Mouse (Mus musculus) C2C12 (cell line): Measurements from ENCODE around the gene Lcp2. TPM values are rescaled to one million over a fixed set of nuclear protein-coding genes. Genes with fewer than 3 reads are reported as not detected.

Source experiments
- H3K27me3 ChIP-seq: one replicate; pipeline ENCODE4 v1.6.1; 2011; ENCODE audit not compliant: control insufficient read depth, insufficient read depth, insufficient read length
- H3K36me3 ChIP-seq: one replicate; pipeline ENCODE4 v1.6.1; 2011; ENCODE audit not compliant: control insufficient read depth, insufficient read depth
- H3K4me3 ChIP-seq: one replicate; pipeline ENCODE4 v1.5.1; 2011; ENCODE audit warnings: mild to moderate bottlenecking, control low read depth; ENCODE audit not compliant: poor library complexity, insufficient read depth, severe bottlenecking
- H3K79me2 ChIP-seq: one replicate; pipeline ENCODE4 v1.6.1; 2011; ENCODE audit not compliant: control insufficient read depth, insufficient read depth
- H3K79me3 ChIP-seq: one replicate; pipeline ENCODE4 v1.6.1; 2011; ENCODE audit warnings: low read depth, control low read depth
- H3ac ChIP-seq: one replicate; pipeline ENCODE3; 2011; ENCODE audit warnings: low read depth; ENCODE audit not compliant: control insufficient read depth, insufficient read length
- CEBPB ChIP-seq: IDR thresholded peaks from one replicate; pipeline ENCODE4 v1.6.1; 2011; ENCODE audit warnings: low read depth, mild to moderate bottlenecking, control low read depth, moderate library complexity
- CTCF ChIP-seq: IDR thresholded peaks from one replicate; pipeline ENCODE4 v1.5.1; 2011; ENCODE audit not compliant: control insufficient read depth, insufficient read depth, insufficient read length
- FOSL1 ChIP-seq: IDR thresholded peaks from one replicate; pipeline ENCODE4 v1.8.0; 2011; ENCODE audit warnings: mild to moderate bottlenecking, low read length; ENCODE audit not compliant: poor library complexity, insufficient read depth, severe bottlenecking
- MAX ChIP-seq: IDR thresholded peaks from one replicate; pipeline ENCODE4 v1.6.1; 2011; ENCODE audit warnings: mild to moderate bottlenecking, control low read depth
- MYOD1 ChIP-seq: IDR thresholded peaks from one replicate; pipeline ENCODE4 v1.6.1; 2011; ENCODE audit warnings: low read depth; ENCODE audit not compliant: control insufficient read depth, insufficient read length
- MYOG ChIP-seq: IDR thresholded peaks from one replicate; pipeline ENCODE4 v1.6.1; 2011; ENCODE audit not compliant: control insufficient read depth, insufficient read length; ENCODE audit errors: extremely low read depth
- USF1 ChIP-seq: IDR thresholded peaks from one replicate; pipeline ENCODE4 v1.6.1; 2011; ENCODE audit warnings: low read depth, mild to moderate bottlenecking, control low read depth, moderate library complexity
- polyA plus RNA-seq: library from polyadenylated mRNA; unstranded; fragments of >200 nt; fragmentation: generic; extraction: Trizol; gene quantifications from one replicate; pipeline ENCODE4 v1.2.1, GENCODE M21; 2012; ENCODE audit warnings: missing spikeins

The Lcp2 gene
- polyA plus RNA-seq, 1 experiment, result not detected

GRCm38 (mm10) chr11:34054031-34054727, 7.5 kb downstream of the Lcp2 start:
- Histone ChIP-seq H3K79me3 (no peaks in the 10 kb centered on the region), H3K36me3 (no peaks in the 10 kb centered on the region), H3ac (no peak overlapping the region), H3K4me3 (no peak overlapping the region), H3K27me3 (no peaks in the 10 kb centered on the region), H3K79me2 (no peaks in the 10 kb centered on the region)
- TF ChIP-seq MAX (no peak), MYOG (no peak), MYOD1 (no peak), FOSL1 (no peak), CTCF (no peak), CEBPB (no peak), USF1 (no peak)

GRCm38 (mm10) chr11:34056715-34057114, 10.0 kb downstream of the Lcp2 start:
- Histone ChIP-seq H3K27me3 (no peaks in the 10 kb centered on the region), H3K36me3 (no peaks in the 10 kb centered on the region), H3K4me3 (no peak overlapping the region), H3K79me2 (no peaks in the 10 kb centered on the region), H3K79me3 (no peaks in the 10 kb centered on the region), H3ac (no peak overlapping the region)
- no peak for TF ChIP-seq CEBPB
- TF ChIP-seq MYOG, result no peak
- TF ChIP-seq USF1, result no peak
- TF ChIP-seq MAX, result no peak
- TF ChIP-seq CTCF, result no peak
- TF ChIP-seq MYOD1, result no peak
- no peak for TF ChIP-seq FOSL1

GRCm38 (mm10) chr11:34058332-34058731, 11.6 kb downstream of the Lcp2 start:
- H3ac ChIP-seq, result no peak overlapping the region

GRCm38 (mm10) chr11:34058960-34059359, 12.2 kb downstream of the Lcp2 start:
- no peaks in the 10 kb centered on the region for H3K79me2 ChIP-seq
- no peaks in the 10 kb centered on the region for H3K79me3 ChIP-seq
- H3K36me3 ChIP-seq, result no peaks in the 10 kb centered on the region
- TF ChIP-seq CEBPB (no peak), MYOG (no peak), FOSL1 (no peak)
- no peak overlapping the region for H3K4me3 ChIP-seq
- no peak overlapping the region for H3ac ChIP-seq
- no peaks in the 10 kb centered on the region for H3K27me3 ChIP-seq

More at GRCm38 (mm10) chr11:34058332-34058731, 11.6 kb downstream of the Lcp2 start:
- Histone ChIP-seq H3K4me3 (no peak overlapping the region), H3K36me3 (no peaks in the 10 kb centered on the region), H3K27me3 (no peaks in the 10 kb centered on the region), H3K79me3 (no peaks in the 10 kb centered on the region), H3K79me2 (no peaks in the 10 kb centered on the region)
- TF ChIP-seq MYOD1 (no peak), CTCF (no peak), MYOG (no peak), MAX (no peak), CEBPB (no peak), USF1 (no peak), FOSL1 (no peak)

GRCm38 (mm10) chr11:34061740-34062139, 15.0 kb downstream of the Lcp2 start:
- TF ChIP-seq MAX (no peak), FOSL1 (no peak), USF1 (no peak), CEBPB (no peak), CTCF (no peak), MYOG (no peak), MYOD1 (no peak)
- Histone ChIP-seq H3K36me3 (no peaks in the 10 kb centered on the region), H3ac (no peak overlapping the region), H3K79me3 (no peaks in the 10 kb centered on the region), H3K79me2 (no peaks in the 10 kb centered on the region), H3K27me3 (no peaks in the 10 kb centered on the region), H3K4me3 (no peak overlapping the region)

GRCm38 (mm10) chr11:34063257-34063656, 16.5 kb downstream of the Lcp2 start:
- Histone ChIP-seq H3ac (no peak overlapping the region), H3K4me3 (no peak overlapping the region), H3K79me3 (no peaks in the 10 kb centered on the region), H3K27me3 (no peaks in the 10 kb centered on the region), H3K79me2 (no peaks in the 10 kb centered on the region), H3K36me3 (no peaks in the 10 kb centered on the region)
- TF ChIP-seq MAX (no peak), MYOD1 (no peak), MYOG (no peak), FOSL1 (no peak), USF1 (no peak), CTCF (no peak), CEBPB (no peak)
